Mouse (Mus musculus): ENCODE results near the gene Rin2. TPM values are rescaled to one million over a fixed set of nuclear protein-coding genes. Genes with fewer than 3 reads are reported as not detected.
"Not testable (repeated sequence)": the region's sequence is repeated elsewhere in the genome, so short reads cannot be mapped to it uniquely, and the experiment has no call there.

Rin2 gene
- total RNA-seq, 4 experiments from 2014 or later = 28.4 to 45.9 (median 35.7) TPM

- no peak for DNase-seq (ENCODE audit: low spot score in 2 of 2)
These were observed 8.5 kb downstream of the Rin2 start for GRCm38 (mm10) chr2:145683536-145683935.

- peak; percentile 31 to 40 for DNase-seq (ENCODE audit: low spot score in 2 of 2)
These were observed 9.1 kb downstream of the Rin2 start for GRCm38 (mm10) chr2:145684151-145684550.

- no peak for DNase-seq (ENCODE audit: low spot score in 2 of 2)
These were observed 9.9 kb downstream of the Rin2 start for GRCm38 (mm10) chr2:145684891-145685290.

GRCm38 (mm10) chr2:145686017-145686416 lies 11.0 kb downstream of the Rin2 start:
- DNase-seq (ENCODE audit: low spot score in 2 of 2) = no peak

- DNase-seq (ENCODE audit: low spot score in 2 of 2) = no peak
These were observed 16.5 kb downstream of the Rin2 start for GRCm38 (mm10) chr2:145691367-145692009.

GRCm38 (mm10) chr2:145697160-145697559 lies 22.1 kb downstream of the Rin2 start:
- DNase-seq (ENCODE audit: low spot score in 2 of 2) = no peak

GRCm38 (mm10) chr2:145699414-145700071 lies 24.5 kb downstream of the Rin2 start:
- DNase-seq (ENCODE audit: low spot score in 2 of 2) = peak; percentile 32 to 49

- no peak for DNase-seq (ENCODE audit: low spot score in 2 of 2)
These were observed 25.4 kb downstream of the Rin2 start for GRCm38 (mm10) chr2:145700237-145700985.

GRCm38 (mm10) chr2:145701605-145702335 lies 26.8 kb downstream of the Rin2 start:
- no peak for DNase-seq (ENCODE audit: low spot score in 2 of 2)

GRCm38 (mm10) chr2:145704738-145705137 lies 29.7 kb downstream of the Rin2 start:
- no peak for DNase-seq (ENCODE audit: low spot score in 2 of 2)

- DNase-seq (ENCODE audit: low spot score in 2 of 2) = no peak
These were observed 34.8 kb downstream of the Rin2 start for GRCm38 (mm10) chr2:145709727-145710389.

GRCm38 (mm10) chr2:145711512-145711911 lies 36.5 kb downstream of the Rin2 start:
- no peak for DNase-seq (ENCODE audit: low spot score in 2 of 2)

GRCm38 (mm10) chr2:145712026-145712425 lies 37.0 kb downstream of the Rin2 start:
- no peak for DNase-seq (ENCODE audit: low spot score in 2 of 2)

- no peak for DNase-seq (ENCODE audit: low spot score in 2 of 2)
These were observed 42.5 kb downstream of the Rin2 start for GRCm38 (mm10) chr2:145717539-145717938.

GRCm38 (mm10) chr2:145718624-145719183 lies 43.7 kb downstream of the Rin2 start:
- no peak for DNase-seq (ENCODE audit: low spot score in 2 of 2)

- DNase-seq (ENCODE audit: low spot score in 2 of 2) = no peak
These were observed 45.1 kb downstream of the Rin2 start for GRCm38 (mm10) chr2:145720157-145720556.

GRCm38 (mm10) chr2:145720743-145721142 lies 45.7 kb downstream of the Rin2 start:
- no peak for DNase-seq (ENCODE audit: low spot score in 2 of 2)

GRCm38 (mm10) chr2:145722304-145722703 lies 47.3 kb downstream of the Rin2 start:
- DNase-seq (ENCODE audit: low spot score in 2 of 2) = not testable (repeated sequence)

GRCm38 (mm10) chr2:145724288-145724687 lies 49.3 kb downstream of the Rin2 start:
- DNase-seq (ENCODE audit: low spot score in 2 of 2) = peak; percentile 9 to 11

- no peak for DNase-seq (ENCODE audit: low spot score in 2 of 2)
These were observed 54.4 kb downstream of the Rin2 start for GRCm38 (mm10) chr2:145729414-145729813.

Data from layer of hippocampus, adult 8-10 months (tissue).